In genomic region chr5:43621575-43622299, GRCm38 (mm10) we compare ENCODE assay signal across 14 mouse cellular contexts. TPM values are rescaled to one million over a fixed set of nuclear protein-coding genes. Genes with fewer than 3 reads are reported as not detected.
DNase-seq lines count a peak whose midpoint lies in the region; ATAC-seq lines count a peak whose summit lies in the region.
"Had no signal": no experiment of that assay in that cellular context is flagged by ENCODE, and none has a peak within 500 bp of the region (broad histone marks: within the 10 kb centered on the region; RNA-seq: fewer than 3 reads in every experiment).

No protein-coding gene starts in this region.

- no peaks in the 10 kb centered on the region for H3K27me3 ChIP-seq in forebrain, embryonic 12.5 days
- no peaks in the 10 kb centered on the region for H3K27me3 ChIP-seq in forebrain, embryonic 11.5 days (ENCODE audit: control insufficient read depth, insufficient read depth, low read length)
- H3K27me3 ChIP-seq in lung, embryonic 15.5 days, result no peaks in the 10 kb centered on the region
- no peaks in the 10 kb centered on the region for H3K27me3 ChIP-seq in hindbrain, embryonic 11.5 days (ENCODE audit: control insufficient read depth, insufficient read depth, low read length)
- no peaks in the 10 kb centered on the region for H3K27me3 ChIP-seq in neural tube, embryonic 13.5 days
- H3K27me3 ChIP-seq in heart, embryonic 12.5 days (replicated peaks), result no peaks in the 10 kb centered on the region
- H3K27me3 ChIP-seq: kidney, embryonic 15.5 days had no signal

- no peaks in the 10 kb centered on the region for H3K36me3 ChIP-seq in forebrain, embryonic 12.5 days (replicated peaks)
- H3K36me3 ChIP-seq in forebrain, embryonic 11.5 days (ENCODE audit: control insufficient read depth, insufficient read depth, low read length), result no peaks in the 10 kb centered on the region
- H3K36me3 ChIP-seq in lung, embryonic 15.5 days, result peaks cover 5% of the 10 kb centered on the region; the same call in 1 of the 2 replicates
- no peaks in the 10 kb centered on the region for H3K36me3 ChIP-seq in hindbrain, embryonic 11.5 days (ENCODE audit: control insufficient read depth, insufficient read depth, low read length)
- no peaks in the 10 kb centered on the region for H3K36me3 ChIP-seq in neural tube, embryonic 13.5 days
- H3K36me3 ChIP-seq in heart, embryonic 12.5 days, result no peaks in the 10 kb centered on the region
- H3K36me3 ChIP-seq: G1E; kidney, embryonic 15.5 days had no signal

- no peaks in the 10 kb centered on the region for H3K9me3 ChIP-seq in forebrain, embryonic 12.5 days
- H3K9me3 ChIP-seq in forebrain, embryonic 11.5 days (ENCODE audit: control insufficient read depth, low read length), result no peaks in the 10 kb centered on the region
- no peaks in the 10 kb centered on the region for H3K9me3 ChIP-seq in lung, embryonic 15.5 days
- no peaks in the 10 kb centered on the region for H3K9me3 ChIP-seq in hindbrain, embryonic 11.5 days (ENCODE audit: control insufficient read depth, low read length)
- no peaks in the 10 kb centered on the region for H3K9me3 ChIP-seq in neural tube, embryonic 13.5 days
- no peaks in the 10 kb centered on the region for H3K9me3 ChIP-seq in heart, embryonic 12.5 days (replicated peaks)
- H3K9me3 ChIP-seq: G1E; kidney, embryonic 15.5 days had no signal

- no peak overlapping the region for H3K27ac ChIP-seq in forebrain, embryonic 12.5 days
- H3K27ac ChIP-seq in forebrain, embryonic 11.5 days (ENCODE audit: low read depth, low read length), result no peak overlapping the region
- H3K27ac ChIP-seq in lung, embryonic 15.5 days, result no peak overlapping the region
- H3K27ac ChIP-seq in hindbrain, embryonic 11.5 days (ENCODE audit: low read depth, low read length), result no peak overlapping the region
- H3K27ac ChIP-seq in neural tube, embryonic 13.5 days (replicated peaks), result peak overlapping the region; percentile 38
- no peak overlapping the region for H3K27ac ChIP-seq in heart, embryonic 12.5 days (ENCODE audit: poor library complexity, severe bottlenecking)
- H3K27ac ChIP-seq: kidney, embryonic 15.5 days had no signal

- no peak overlapping the region for H3K4me3 ChIP-seq in forebrain, embryonic 12.5 days (replicated peaks)
- H3K4me3 ChIP-seq in forebrain, embryonic 11.5 days (ENCODE audit: low read depth, low read length), result no peak overlapping the region
- no peak overlapping the region for H3K4me3 ChIP-seq in lung, embryonic 15.5 days
- no peak overlapping the region for H3K4me3 ChIP-seq in hindbrain, embryonic 11.5 days (ENCODE audit: low read depth, low read length)
- H3K4me3 ChIP-seq in neural tube, embryonic 13.5 days, result no peak overlapping the region
- H3K4me3 ChIP-seq in heart, embryonic 12.5 days, result no peak overlapping the region
- H3K4me3 ChIP-seq: kidney, embryonic 15.5 days had no signal

- H3K9ac ChIP-seq in forebrain, embryonic 12.5 days, result no peak overlapping the region
- no peak overlapping the region for H3K9ac ChIP-seq in forebrain, embryonic 11.5 days (ENCODE audit: low read length)
- no peak overlapping the region for H3K9ac ChIP-seq in lung, embryonic 15.5 days
- no peak overlapping the region for H3K9ac ChIP-seq in hindbrain, embryonic 11.5 days (ENCODE audit: low read depth, low read length)
- no peak overlapping the region for H3K9ac ChIP-seq in neural tube, embryonic 13.5 days
- no peak overlapping the region for H3K9ac ChIP-seq in heart, embryonic 12.5 days
- H3K9ac ChIP-seq: kidney, embryonic 15.5 days had no signal

- DNase-seq in forebrain, embryonic 11.5 days (ENCODE audit: low spot score), result no peak
- DNase-seq in lung, adult 18-20 months, result no peak
- DNase-seq in hindbrain, embryonic 11.5 days (ENCODE audit: low spot score), result no peak
- DNase-seq in gastrocnemius, postnatal 10 days, result no peak
- DNase-seq: heart, postnatal 36 days; lung, postnatal 36 days; right cerebral cortex, postnatal 25 days had no signal

- H3K4me1 ChIP-seq in forebrain, embryonic 12.5 days, result peaks cover 5% of the 10 kb centered on the region
- no peaks in the 10 kb centered on the region for H3K4me1 ChIP-seq in forebrain, embryonic 11.5 days (replicated peaks; ENCODE audit: control insufficient read depth, insufficient read depth, low read length)
- H3K4me1 ChIP-seq in lung, embryonic 15.5 days, result peaks cover 6% of the 10 kb centered on the region
- H3K4me1 ChIP-seq in hindbrain, embryonic 11.5 days (replicated peaks; ENCODE audit: control insufficient read depth, insufficient read depth, low read length), result no peaks in the 10 kb centered on the region
- peaks cover 13% of the 10 kb centered on the region for H3K4me1 ChIP-seq in neural tube, embryonic 13.5 days (replicated peaks)
- H3K4me1 ChIP-seq in heart, embryonic 12.5 days (replicated peaks), result no peaks in the 10 kb centered on the region
- H3K4me1 ChIP-seq: kidney, embryonic 15.5 days had no signal

- WGBS in forebrain, embryonic 12.5 days, result 63% methylated on average over 7 of the region's 7 CpGs
- 76% methylated on average over 7 of the region's 7 CpGs for WGBS in forebrain, embryonic 11.5 days
- 62% methylated on average over 7 of the region's 7 CpGs for WGBS in lung, embryonic 15.5 days
- 74% methylated on average over 7 of the region's 7 CpGs for WGBS in hindbrain, embryonic 11.5 days
- 53% methylated on average over 7 of the region's 7 CpGs for WGBS in neural tube, embryonic 13.5 days
- WGBS in heart, embryonic 12.5 days, result 67% methylated on average over 7 of the region's 7 CpGs

- peak; percentile 55; the same call in 1 of the 2 replicates for ATAC-seq in forebrain, embryonic 12.5 days (ENCODE audit: low FRiP score)
- no peak; the same call in 1 of the 2 replicates for ATAC-seq in forebrain, embryonic 11.5 days (replicated peaks; ENCODE audit: low FRiP score)
- ATAC-seq in lung, embryonic 15.5 days (ENCODE audit: borderline replicate concordance, extremely low read depth, low FRiP score, low TSS enrichment), result peak; percentile 62; the same call in 1 of the 2 replicates
- ATAC-seq in hindbrain, embryonic 11.5 days (ENCODE audit: low FRiP score), result 0 out of 2 replicates have a peak, but pooled peaks have one; percentile 35
- peak; percentile 74; the same call in 1 of the 2 replicates for ATAC-seq in neural tube, embryonic 13.5 days (ENCODE audit: low read depth)
- no peak for ATAC-seq in heart, embryonic 12.5 days (ENCODE audit: insufficient number of reproducible peaks, low FRiP score)
- ATAC-seq: activated CD4-positive, CD25-positive, alpha-beta regulatory T cell, adult 4 months had no signal

- H3K4me2 ChIP-seq in forebrain, embryonic 12.5 days, result no peak overlapping the region
- no peak overlapping the region for H3K4me2 ChIP-seq in forebrain, embryonic 11.5 days (ENCODE audit: low read depth, low read length, severe bottlenecking)
- H3K4me2 ChIP-seq in lung, embryonic 15.5 days, result no peak overlapping the region
- no peak overlapping the region for H3K4me2 ChIP-seq in hindbrain, embryonic 11.5 days (replicated peaks; ENCODE audit: low read depth, low read length)
- H3K4me2 ChIP-seq in neural tube, embryonic 13.5 days, result no peak overlapping the region
- no peak overlapping the region for H3K4me2 ChIP-seq in heart, embryonic 12.5 days
- H3K4me2 ChIP-seq: kidney, embryonic 15.5 days had no signal

RNA-seq across cellular contexts. Expression of gene Cc2d2a, which starts 40.4 kb away (rescaled TPM):
- polyA plus RNA-seq in forebrain, embryonic 12.5 days (2016; fragmentation: Nextera tagmentation; extraction: Ambion mirVana), result 9.6 and 10.5 TPM in 2 replicates
- 8.1 and 9.2 TPM in 2 replicates for polyA plus RNA-seq in forebrain, embryonic 11.5 days (2014; fragmentation: Nextera tagmentation; extraction: Ambion mirVana)
- 14.0 and 15.5 TPM in 2 replicates for polyA plus RNA-seq in lung, embryonic 15.5 days (2015; fragmentation: Nextera tagmentation; extraction: Ambion mirVana)
- 7.4 and 9.4 TPM in 2 replicates for polyA plus RNA-seq in hindbrain, embryonic 11.5 days (2014; fragmentation: Nextera tagmentation; extraction: Ambion mirVana)
- 7.2 and 7.8 TPM in 2 replicates for polyA plus RNA-seq in neural tube, embryonic 13.5 days (2015; fragmentation: Nextera tagmentation; extraction: Ambion mirVana)
- polyA plus RNA-seq in heart, embryonic 12.5 days (2016; fragmentation: Nextera tagmentation; extraction: Ambion mirVana), result 9.8 and 10.0 TPM in 2 replicates
- 10 to 100 TPM; 10.8 to 13.8 TPM for total RNA-seq in gastrocnemius, postnatal 10 days (2021)
- total RNA-seq: G1E had no signal
- polyA plus RNA-seq: G1E had no signal

Comparison
In these comparisons a context has a peak if more than half of its experiments do, and no peak if none do; other contexts are left out.
1. ATAC-seq: peak in forebrain, embryonic 12.5 days (single experiment), lung, embryonic 15.5 days (single experiment), hindbrain, embryonic 11.5 days (single experiment) and neural tube, embryonic 13.5 days (single experiment); none in forebrain, embryonic 11.5 days (single experiment) and heart, embryonic 12.5 days (single experiment).